ENCODE assay signal across 11 mouse cellular contexts in genomic region chr2:116019466-116019794, GRCm38 (mm10). TPM values are rescaled to one million over a fixed set of nuclear protein-coding genes. Genes with fewer than 3 reads are reported as not detected.
DNase-seq lines count a peak whose midpoint lies in the region; ATAC-seq and TF ChIP-seq lines count a peak whose summit lies in the region.
"Had no signal": no experiment of that assay in that cellular context is flagged by ENCODE, and none has a peak within 500 bp of the region (broad histone marks: within the 10 kb centered on the region; RNA-seq: fewer than 3 reads in every experiment).

No protein-coding gene starts in this region.

- H3K9me3 ChIP-seq in hindbrain, embryonic 12.5 days (replicated peaks) = no peaks in the 10 kb centered on the region
- no peaks in the 10 kb centered on the region for H3K9me3 ChIP-seq in midbrain, embryonic 15.5 days
- no peaks in the 10 kb centered on the region for H3K9me3 ChIP-seq in lung, postnatal 0 days (ENCODE audit: low read length)
- H3K9me3 ChIP-seq: limb, embryonic 15.5 days had no signal

- 0 out of 2 replicates have a peak, but pooled peaks cover 9% of the 10 kb centered on the region for H3K36me3 ChIP-seq in hindbrain, embryonic 12.5 days
- H3K36me3 ChIP-seq in midbrain, embryonic 15.5 days (replicated peaks) = no peaks in the 10 kb centered on the region
- no peaks in the 10 kb centered on the region for H3K36me3 ChIP-seq in lung, postnatal 0 days (ENCODE audit: insufficient read depth, low read length)
- H3K36me3 ChIP-seq: limb, embryonic 15.5 days had no signal

- no peak for TF ChIP-seq CTCF in brain, embryonic 14.5 days (IDR thresholded peaks at IDR 0.05; ENCODE audit: borderline replicate concordance, extremely low read depth, insufficient read depth, insufficient read length)
- no peak for TF ChIP-seq CTCF in lung, postnatal 0 days (IDR thresholded peaks at IDR 0.05)

- peak overlapping the region; percentile 49; the same call in 1 of the 2 replicates for H3K9ac ChIP-seq in hindbrain, embryonic 12.5 days
- no peak overlapping the region for H3K9ac ChIP-seq in midbrain, embryonic 15.5 days
- H3K9ac ChIP-seq in lung, postnatal 0 days (replicated peaks; ENCODE audit: low read depth) = no peak overlapping the region
- H3K9ac ChIP-seq: limb, embryonic 15.5 days had no signal

- peaks cover 43% of the 10 kb centered on the region for H3K4me1 ChIP-seq in hindbrain, embryonic 12.5 days
- peaks cover 33% of the 10 kb centered on the region for H3K4me1 ChIP-seq in midbrain, embryonic 15.5 days
- peaks cover 6% of the 10 kb centered on the region; the same call in 1 of the 2 replicates for H3K4me1 ChIP-seq in lung, postnatal 0 days (ENCODE audit: insufficient read depth, low read depth, low read length)

- 28% methylated on average over 6 of the region's 6 CpGs for WGBS in hindbrain, embryonic 12.5 days
- 17% methylated on average over 6 of the region's 6 CpGs for WGBS in midbrain, embryonic 15.5 days
- 77% methylated on average over 6 of the region's 6 CpGs for WGBS in lung, postnatal 0 days

- peak; percentile 19 for DNase-seq in Muller cell, postnatal 12 days (ENCODE audit: inconsistent ontology term)
- peak; percentile 66 for DNase-seq in brain, embryonic 14.5 days (ENCODE audit: low read depth)
- no peak for DNase-seq in thymus, adult 18-20 months
- DNase-seq in lung, postnatal 0 days (ENCODE audit: low spot score) = no peak
- DNase-seq in layer of hippocampus, postnatal 25 days (ENCODE audit: extremely low spot score in 1 of 2, low spot score in 1 of 2) = no peak
- DNase-seq: cerebellum, adult 11-12 months had no signal

- peak overlapping the region; percentile 89 for H3K27ac ChIP-seq in hindbrain, embryonic 12.5 days
- H3K27ac ChIP-seq in midbrain, embryonic 15.5 days = peak overlapping the region; percentile 77
- H3K27ac ChIP-seq in lung, postnatal 0 days (ENCODE audit: low read length) = no peak overlapping the region
- H3K27ac ChIP-seq: limb, embryonic 15.5 days; macrophage had no signal

- H3K4me2 ChIP-seq in hindbrain, embryonic 12.5 days (replicated peaks) = 0 out of 2 replicates have a peak overlapping the region, but pooled peaks have one; percentile 37
- H3K4me2 ChIP-seq in midbrain, embryonic 15.5 days = no peak overlapping the region
- no peak overlapping the region for H3K4me2 ChIP-seq in lung, postnatal 0 days (replicated peaks; ENCODE audit: low read depth, low read length)
- H3K4me2 ChIP-seq: limb, embryonic 15.5 days had no signal

- TF ChIP-seq EP300 in lung, postnatal 0 days (IDR thresholded peaks at IDR 0.05) = no peak

- H3K4me3 ChIP-seq in hindbrain, embryonic 12.5 days = no peak overlapping the region
- no peak overlapping the region for H3K4me3 ChIP-seq in midbrain, embryonic 15.5 days
- no peak overlapping the region for H3K4me3 ChIP-seq in lung, postnatal 0 days (ENCODE audit: low read depth, low read length)
- H3K4me3 ChIP-seq: limb, embryonic 15.5 days had no signal

- no peaks in the 10 kb centered on the region for H3K27me3 ChIP-seq in hindbrain, embryonic 12.5 days
- H3K27me3 ChIP-seq in midbrain, embryonic 15.5 days (replicated peaks) = no peaks in the 10 kb centered on the region
- no peaks in the 10 kb centered on the region for H3K27me3 ChIP-seq in lung, postnatal 0 days (replicated peaks; ENCODE audit: insufficient read depth, low read length)
- H3K27me3 ChIP-seq: limb, embryonic 15.5 days had no signal

- peak; percentile 62 for ATAC-seq in hindbrain, embryonic 12.5 days (ENCODE audit: low FRiP score)
- peak; percentile 40 for ATAC-seq in midbrain, embryonic 15.5 days (replicated peaks)
- ATAC-seq in megakaryocyte progenitor cell, adult 5-6 weeks (replicated peaks; ENCODE audit: poor library complexity) = no peak
- no peak for ATAC-seq in lung, postnatal 0 days

- TF ChIP-seq POLR2A in brain, embryonic 14.5 days (IDR thresholded peaks at IDR 0.05; ENCODE audit: borderline replicate concordance, extremely low read depth, insufficient read depth, insufficient read length, poor library complexity, severe bottlenecking) = no peak

RNA-seq across cellular contexts. Expression of gene Meis2, which starts 46.2 kb away (rescaled TPM):
- polyA plus RNA-seq in brain, embryonic 14.5 days (2012; rRNA removed) = 134 and 209 TPM in 2 replicates
- polyA plus RNA-seq in hindbrain, embryonic 12.5 days (2016; fragmentation: Nextera tagmentation; extraction: Ambion mirVana) = 130 and 155 TPM in 2 replicates
- polyA plus RNA-seq in midbrain, embryonic 15.5 days (2015; fragmentation: Nextera tagmentation; extraction: Ambion mirVana) = 74.1 and 86.9 TPM in 2 replicates
- total RNA-seq in megakaryocyte progenitor cell, adult 5-6 weeks (2015) = not detected in 2 replicates
- not detected in 2 replicates for total RNA-seq in megakaryocyte progenitor cell, adult 5-6 weeks (2017)
- 12.0 and 16.2 TPM in 2 replicates for polyA plus RNA-seq in lung, postnatal 0 days (2015; fragmentation: Nextera tagmentation; extraction: Ambion mirVana)
- total RNA-seq in layer of hippocampus, postnatal 25 days (2021) = 10 to 100 TPM; 36.0 to 46.4 TPM
- polyA plus RNA-seq: macrophage had no signal

Comparison
In these comparisons a context has a peak if more than half of its experiments do, and no peak if none do; other contexts are left out.
1. DNase-seq: peak in Muller cell, postnatal 12 days (single experiment) and brain, embryonic 14.5 days (single experiment); none in thymus, adult 18-20 months (0 of 2), lung, postnatal 0 days (single experiment) and layer of hippocampus, postnatal 25 days (0 of 2).
2. ATAC-seq: peak in hindbrain, embryonic 12.5 days (single experiment) and midbrain, embryonic 15.5 days (single experiment); none in megakaryocyte progenitor cell, adult 5-6 weeks (single experiment) and lung, postnatal 0 days (single experiment).